Mouse (Mus musculus): ENCODE results near the gene Lamtor4.

Gene Lamtor4

GRCm38 (mm10) chr5:138262001-138262400 lies 6.7 kb downstream of the Lamtor4 start:
- DNase-seq = no peak

GRCm38 (mm10) chr5:138262582-138263240 lies 7.4 kb downstream of the Lamtor4 start:
- DNase-seq = no peak

- DNase-seq = peak; percentile 92 to 94
Measured at GRCm38 (mm10) chr5:138263260-138264206, 8.3 kb downstream of the Lamtor4 start, which contains the start of gene BC037034. Gene BC037034, minus strand, starts transcription at chr5:138264033.

GRCm38 (mm10) chr5:138264207-138264578 lies 8.9 kb downstream of the Lamtor4 start:
- DNase-seq = no peak

- DNase-seq = no peak
Measured at GRCm38 (mm10) chr5:138265712-138266111, 10.4 kb downstream of the Lamtor4 start.

- DNase-seq = no peak
Measured at GRCm38 (mm10) chr5:138267114-138267513, 11.8 kb downstream of the Lamtor4 start.

GRCm38 (mm10) chr5:138268980-138269379 lies 13.7 kb downstream of the Lamtor4 start:
- DNase-seq = no peak

- DNase-seq = no peak
Measured at GRCm38 (mm10) chr5:138271232-138271631, 15.9 kb downstream of the Lamtor4 start.

GRCm38 (mm10) chr5:138272409-138272923 lies 17.2 kb downstream of the Lamtor4 start, which contains the start of gene Gal3st4:
Gene Gal3st4, minus strand, starts transcription at chr5:138272840.
- no peak for DNase-seq

- DNase-seq = no peak
Measured at GRCm38 (mm10) chr5:138274186-138274585, 18.9 kb downstream of the Lamtor4 start.

GRCm38 (mm10) chr5:138275216-138276050 lies 20.2 kb downstream of the Lamtor4 start:
- no peak for DNase-seq

- no peak for DNase-seq
Measured at GRCm38 (mm10) chr5:138277994-138278393, 22.7 kb downstream of the Lamtor4 start.

- peak; percentile 85 to 87 for DNase-seq
Measured at GRCm38 (mm10) chr5:138279585-138280424, 24.5 kb downstream of the Lamtor4 start, which contains the start of the genes Gm43720, Gpc2 and Stag3. Gene Gm43720, minus strand, starts transcription at chr5:138279958. Gene Gpc2, minus strand, starts transcription at chr5:138280005. Gene Stag3, plus strand, starts transcription at chr5:138280240.

GRCm38 (mm10) chr5:138280425-138280768 lies 25.1 kb downstream of the Lamtor4 start:
- DNase-seq = no peak

GRCm38 (mm10) chr5:138280829-138281228 lies 25.5 kb downstream of the Lamtor4 start:
- DNase-seq = no peak

GRCm38 (mm10) chr5:138281798-138282197 lies 26.5 kb downstream of the Lamtor4 start:
- no peak for DNase-seq

- DNase-seq = no peak
Measured at GRCm38 (mm10) chr5:138283540-138283939, 28.3 kb downstream of the Lamtor4 start.

GRCm38 (mm10) chr5:138287861-138288260 lies 32.6 kb downstream of the Lamtor4 start:
- no peak for DNase-seq

GRCm38 (mm10) chr5:138291638-138292037 lies 36.4 kb downstream of the Lamtor4 start:
- no peak for DNase-seq

- DNase-seq = no peak
Measured at GRCm38 (mm10) chr5:138294158-138294557, 38.9 kb downstream of the Lamtor4 start.

GRCm38 (mm10) chr5:138299613-138300012 lies 44.3 kb downstream of the Lamtor4 start:
- DNase-seq = no peak

Data from lung, adult 18-20 months (tissue).